8 mouse cellular contexts compared by ENCODE assay signal in genomic region chr7:6126690-6127448, GRCm38 (mm10). TPM values are rescaled to one million over a fixed set of nuclear protein-coding genes. Genes with fewer than 3 reads are reported as not detected.
A peak's percentile ranks its signal among the peaks of the same experiment; 100 is the strongest.
DNase-seq lines count a peak whose midpoint lies in the region; ATAC-seq and TF ChIP-seq lines count a peak whose summit lies in the region.

No protein-coding gene starts in this region.

- peak; percentile 96 for TF ChIP-seq CTCF in E14TG2a.4 (conservative IDR thresholded peaks at IDR 0.05; ENCODE audit: low read length)

- DNase-seq in c-Kit-positive CD71-positive TER-119-positive erythroid progenitor cells, embryonic 14.5 days (ENCODE audit: low spot score), result peak; percentile 73
- DNase-seq in forebrain, embryonic 14.5 days (ENCODE audit: low spot score), result peak; percentile 91
- peak; percentile 80 to 83 for DNase-seq in heart, postnatal 36 days
- DNase-seq in layer of hippocampus, adult 18-20 months (ENCODE audit: low spot score in 2 of 2), result peak; percentile 77 to 93
- DNase-seq in lung, adult 18-20 months, result peak; percentile 79 to 84
- DNase-seq in testis, postnatal 14 days (ENCODE audit: low spot score), result peak; percentile 65

- H3K9ac ChIP-seq in forebrain, embryonic 14.5 days (ENCODE audit: low read length), result no peak overlapping the region

- H3K36me3 ChIP-seq in E14TG2a.4 (ENCODE audit: insufficient read depth, low read length), result peaks cover 3% of the 10 kb centered on the region; the same call in 1 of the 2 replicates
- H3K36me3 ChIP-seq in forebrain, embryonic 14.5 days (ENCODE audit: control insufficient read depth, insufficient read depth, low read length), result peaks cover 6% of the 10 kb centered on the region

- H3K4me1 ChIP-seq in E14TG2a.4 (replicated peaks; ENCODE audit: low read depth, low read length), result no peaks in the 10 kb centered on the region
- H3K4me1 ChIP-seq in forebrain, embryonic 14.5 days (ENCODE audit: control insufficient read depth, insufficient read depth, low read length), result no peaks in the 10 kb centered on the region

- 0 out of 2 replicates have a peak, but pooled peaks cover 4% of the 10 kb centered on the region for H3K27me3 ChIP-seq in E14TG2a.4 (ENCODE audit: insufficient read depth, low read length)
- no peaks in the 10 kb centered on the region for H3K27me3 ChIP-seq in forebrain, embryonic 14.5 days (replicated peaks; ENCODE audit: control insufficient read depth, insufficient read depth, low read length)

- H3K27ac ChIP-seq in forebrain, embryonic 14.5 days (ENCODE audit: low read depth, low read length), result no peak overlapping the region

- no peak overlapping the region for H3K4me2 ChIP-seq in forebrain, embryonic 14.5 days (ENCODE audit: low read length)

- no peak overlapping the region for H3K4me3 ChIP-seq in E14TG2a.4 (replicated peaks; ENCODE audit: low read length)
- no peak overlapping the region for H3K4me3 ChIP-seq in forebrain, embryonic 14.5 days (ENCODE audit: low read depth, low read length)

- WGBS in forebrain, embryonic 14.5 days, result 36% methylated on average over 7 of the region's 7 CpGs

- intact Hi-C loops in heart, postnatal 36 days (cut with DNase I), result loop anchor here (1.0 to 5.0 kb wide), 4 partner anchors 24 to 155 kb away; no protein-coding TSS in a partner anchor

- peaks cover 15% of the 10 kb centered on the region for H3K9me3 ChIP-seq in E14TG2a.4 (ENCODE audit: low read length)
- H3K9me3 ChIP-seq in forebrain, embryonic 14.5 days (replicated peaks; ENCODE audit: control insufficient read depth, low read length), result no peaks in the 10 kb centered on the region

- ATAC-seq in forebrain, embryonic 14.5 days, result peak; percentile 78
- peak; percentile 80 for ATAC-seq in neutrophil, adult 5-6 weeks (ENCODE audit: extremely low read depth, insufficient number of reproducible peaks, low FRiP score, poor library complexity, severe bottlenecking)

RNA-seq across cellular contexts. Expression of gene Zfp787, which starts 28.9 kb away (rescaled TPM):
- 12.6 and 13.8 TPM in 2 replicates for polyA plus RNA-seq in forebrain, embryonic 14.5 days (2014; fragmentation: Nextera tagmentation; extraction: Ambion mirVana)
- total RNA-seq in heart, postnatal 36 days (2021), result 10 to 100 TPM; 30.2 to 34.0 TPM
- 10 to 100 TPM; 27.5 to 28.5 TPM for total RNA-seq in layer of hippocampus, adult 18-20 months (2021)
- 29.7 and 29.9 TPM in 2 replicates for total RNA-seq in neutrophil, adult 5-6 weeks (2017)

RNA-seq across cellular contexts. Expression of gene Zfp444, which starts 45.2 kb away (rescaled TPM):
- 88.2 and 96.3 TPM in 2 replicates for polyA plus RNA-seq in forebrain, embryonic 14.5 days (2014; fragmentation: Nextera tagmentation; extraction: Ambion mirVana)
- 10 to 100 TPM in 1 of 2 experiments, 1 to 10 TPM in 1; 9.4 to 11.4 TPM for total RNA-seq in heart, postnatal 36 days (2021)
- 10 to 100 TPM; 45.8 to 61.9 TPM for total RNA-seq in layer of hippocampus, adult 18-20 months (2021)
- 22.6 and 32.4 TPM in 2 replicates for total RNA-seq in neutrophil, adult 5-6 weeks (2017)
